ENCODE assay signal across 10 mouse cellular contexts in the genomic region with DNA sequence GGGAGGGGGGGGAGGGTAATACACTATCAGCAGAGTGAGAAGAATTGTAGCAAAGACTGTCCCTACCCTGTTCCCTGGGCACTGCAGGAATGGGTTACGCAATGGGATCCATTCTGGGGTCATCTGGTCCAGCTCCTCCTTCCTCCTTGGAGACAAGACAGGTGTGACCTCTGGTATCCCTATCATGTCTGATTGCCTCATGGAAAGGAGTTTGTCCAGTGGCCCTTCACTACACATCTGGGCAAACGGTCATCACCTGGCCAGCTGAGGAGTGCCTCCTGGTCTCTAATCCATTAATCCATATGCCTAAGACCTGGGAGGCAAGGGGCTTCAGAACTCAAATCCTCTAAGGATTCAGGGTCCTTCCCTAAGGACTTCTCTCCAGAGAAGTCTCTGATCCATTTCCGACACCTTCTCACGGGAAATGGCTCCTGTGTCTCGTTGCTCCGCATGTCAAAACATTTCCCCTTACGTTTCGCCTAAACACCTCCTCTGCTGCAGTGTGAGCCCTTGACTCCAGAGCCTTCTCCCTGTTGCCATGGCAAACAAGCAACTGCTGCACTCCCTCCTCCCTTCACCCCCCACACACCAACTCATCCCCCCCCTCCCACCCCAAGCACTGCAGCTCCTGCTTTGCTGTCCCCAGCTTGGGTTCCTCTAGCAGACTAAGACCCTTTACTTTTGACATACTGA. TPM values are rescaled to one million over a fixed set of nuclear protein-coding genes. Genes with fewer than 3 reads are reported as not detected.
A peak's percentile ranks its signal among the peaks of the same experiment; 100 is the strongest.
DNase-seq lines count a peak whose midpoint lies in the region; ATAC-seq lines count a peak whose summit lies in the region.
"Had no signal": no experiment of that assay in that cellular context is flagged by ENCODE, and none has a peak within 500 bp of the region (broad histone marks: within the 10 kb centered on the region; RNA-seq: fewer than 3 reads in every experiment).

No protein-coding gene starts in this region.

- no peaks in the 10 kb centered on the region for H3K27me3 ChIP-seq in heart, embryonic 12.5 days (replicated peaks)
- no peaks in the 10 kb centered on the region for H3K27me3 ChIP-seq in forebrain, embryonic 13.5 days
- H3K27me3 ChIP-seq in midbrain, embryonic 10.5 days (ENCODE audit: low read depth, poor library complexity, severe bottlenecking), result peaks cover 17% of the 10 kb centered on the region

- H3K9me3 ChIP-seq in heart, embryonic 12.5 days (replicated peaks), result no peaks in the 10 kb centered on the region
- no peaks in the 10 kb centered on the region for H3K9me3 ChIP-seq in forebrain, embryonic 13.5 days (replicated peaks)
- H3K9me3 ChIP-seq in midbrain, embryonic 10.5 days (replicated peaks), result no peaks in the 10 kb centered on the region

- WGBS in heart, embryonic 12.5 days, result 85% methylated on average over 8 of the region's 8 CpGs
- WGBS in forebrain, embryonic 13.5 days, result 67% methylated on average over 8 of the region's 8 CpGs
- WGBS in midbrain, embryonic 10.5 days, result 78% methylated on average over 8 of the region's 8 CpGs

- H3K27ac ChIP-seq in heart, embryonic 12.5 days (ENCODE audit: poor library complexity, severe bottlenecking), result no peak overlapping the region
- H3K27ac ChIP-seq in forebrain, embryonic 13.5 days, result no peak overlapping the region
- H3K27ac ChIP-seq in midbrain, embryonic 10.5 days (replicated peaks), result no peak overlapping the region

- H3K4me1 ChIP-seq in heart, embryonic 12.5 days (replicated peaks), result peaks cover 34% of the 10 kb centered on the region
- peaks cover 69% of the 10 kb centered on the region for H3K4me1 ChIP-seq in forebrain, embryonic 13.5 days
- H3K4me1 ChIP-seq in midbrain, embryonic 10.5 days, result peaks cover 60% of the 10 kb centered on the region

- H3K4me3 ChIP-seq in heart, embryonic 12.5 days, result 0 out of 2 replicates have a peak overlapping the region, but pooled peaks have one; percentile 86
- H3K4me3 ChIP-seq in forebrain, embryonic 13.5 days, result peak overlapping the region; percentile 86
- H3K4me3 ChIP-seq in midbrain, embryonic 10.5 days, result peak overlapping the region; percentile 95

- DNase-seq in heart, adult 9 months (ENCODE audit: low spot score in 2 of 2), result no peak
- peak; percentile 82 for DNase-seq in brain, adult 2 months (ENCODE audit: low read depth, low spot score)
- no peak for DNase-seq in midbrain, embryonic 10.5 days (ENCODE audit: low spot score)
- DNase-seq in adrenal gland, postnatal 10 days, result no peak
- no peak for DNase-seq in layer of hippocampus, postnatal 36 days

- H3K36me3 ChIP-seq in heart, embryonic 12.5 days, result peaks cover 48% of the 10 kb centered on the region
- peaks cover 41% of the 10 kb centered on the region for H3K36me3 ChIP-seq in forebrain, embryonic 13.5 days (ENCODE audit: poor library complexity, severe bottlenecking)
- peaks cover 50% of the 10 kb centered on the region for H3K36me3 ChIP-seq in midbrain, embryonic 10.5 days

- H3K9ac ChIP-seq in heart, embryonic 12.5 days, result no peak overlapping the region; the same call in 1 of the 2 replicates
- peak overlapping the region; percentile 90; the same call in 1 of the 2 replicates for H3K9ac ChIP-seq in forebrain, embryonic 13.5 days

- no peak for ATAC-seq in heart, embryonic 12.5 days (ENCODE audit: insufficient number of reproducible peaks, low FRiP score)
- no peak for ATAC-seq in forebrain, embryonic 13.5 days
- ATAC-seq in CD4-positive, CD25-positive, alpha-beta regulatory T cell, adult 4 months, result no peak

- H3K4me2 ChIP-seq in heart, embryonic 12.5 days, result peak overlapping the region; percentile 96; the same call in 1 of the 2 replicates
- H3K4me2 ChIP-seq in forebrain, embryonic 13.5 days, result peak overlapping the region; percentile 98

RNA-seq across cellular contexts. Expression of a gene that starts 2.2 kb away (rescaled TPM):
- 31.3 and 32.4 TPM in 2 replicates for polyA plus RNA-seq in heart, embryonic 12.5 days (2016; fragmentation: Nextera tagmentation; extraction: Ambion mirVana)
- polyA plus RNA-seq in forebrain, embryonic 13.5 days (2015; fragmentation: Nextera tagmentation; extraction: Ambion mirVana), result 47.6 and 60.0 TPM in 2 replicates
- 33.5 and 38.1 TPM in 2 replicates for polyA plus RNA-seq in midbrain, embryonic 10.5 days (2016; fragmentation: Nextera tagmentation; extraction: Ambion mirVana)
- 10 to 100 TPM in 1 of 2 experiments, 1 to 10 TPM in 1; 8.7 to 12.1 TPM for polyA plus RNA-seq in CD4-positive, CD25-positive, alpha-beta regulatory T cell, adult 4 months (2017; shearing (Covaris generic))
- 10 to 100 TPM; 22.0 to 23.1 TPM for total RNA-seq in adrenal gland, postnatal 10 days (2021)
- 1,000 to 10,000 TPM; 1,851 to 1,927 TPM for total RNA-seq in layer of hippocampus, postnatal 36 days (2021)

RNA-seq across cellular contexts. Expression of a gene that starts 2.3 kb away (rescaled TPM):
- 28.1 and 29.8 TPM in 2 replicates for polyA plus RNA-seq in heart, embryonic 12.5 days (2016; fragmentation: Nextera tagmentation; extraction: Ambion mirVana)
- polyA plus RNA-seq in forebrain, embryonic 13.5 days (2015; fragmentation: Nextera tagmentation; extraction: Ambion mirVana), result 29.3 and 32.6 TPM in 2 replicates
- 24.4 and 27.8 TPM in 2 replicates for polyA plus RNA-seq in midbrain, embryonic 10.5 days (2016; fragmentation: Nextera tagmentation; extraction: Ambion mirVana)
- polyA plus RNA-seq in CD4-positive, CD25-positive, alpha-beta regulatory T cell, adult 4 months (2017; shearing (Covaris generic)), result 10 to 100 TPM; 21.4 to 22.1 TPM
- total RNA-seq in adrenal gland, postnatal 10 days (2021), result 10 to 100 TPM; 26.6 to 33.5 TPM
- 10 to 100 TPM; 65.6 to 66.1 TPM for total RNA-seq in layer of hippocampus, postnatal 36 days (2021)

RNA-seq across cellular contexts. Expression of a gene that starts 15.0 kb away (rescaled TPM):
- not detected in 2 replicates for polyA plus RNA-seq in heart, embryonic 12.5 days (2016; fragmentation: Nextera tagmentation; extraction: Ambion mirVana)
- 0.19 and 0.31 TPM in 2 replicates for polyA plus RNA-seq in forebrain, embryonic 13.5 days (2015; fragmentation: Nextera tagmentation; extraction: Ambion mirVana)
- 0.25 and 0.65 TPM in 2 replicates for polyA plus RNA-seq in midbrain, embryonic 10.5 days (2016; fragmentation: Nextera tagmentation; extraction: Ambion mirVana)
- polyA plus RNA-seq in CD4-positive, CD25-positive, alpha-beta regulatory T cell, adult 4 months (2017; shearing (Covaris generic)), result not detected
- not detected for total RNA-seq in adrenal gland, postnatal 10 days (2021)
- total RNA-seq in layer of hippocampus, postnatal 36 days (2021), result not detected
- total RNA-seq: gastrocnemius, postnatal 10 days had no signal
- polyA plus RNA-seq: limb, embryonic 11.5 days had no signal
